Mouse (Mus musculus) MEL (cell line): ENCODE data around the gene Fryl.

ENCODE experiments used
- CHD2 ChIP-seq: IDR thresholded peaks from 2 replicates; pipeline ENCODE4 v1.6.1; 2011; ENCODE audit warnings: low read length, improper control_type of control experiment
- CTCF ChIP-seq, 3 experiments: IDR thresholded peaks in 2 of 3; conservative IDR thresholded peaks in 1 of 3; 2 replicates each; pipeline ENCODE4 v1.5.1; 2011 to 2012; ENCODE audit warnings: low read length in 3 of 3, low read depth in 2 of 3, mild to moderate bottlenecking in 2 of 3, improper control_type of control experiment in 1 of 3, inconsistent platforms in 1 of 3, mixed read lengths in 1 of 3, moderate library complexity in 1 of 3; ENCODE audit not compliant: control insufficient read depth in 1 of 3, insufficient read depth in 1 of 3, poor library complexity in 1 of 3, severe bottlenecking in 1 of 3
- EP300 ChIP-seq, 2 experiments: IDR thresholded peaks; 2 replicates each; pipeline ENCODE4 v1.6.1; 2011; ENCODE audit warnings: improper control_type of control experiment in 2 of 2, low read length in 2 of 2, low read depth in 1 of 2, mild to moderate bottlenecking in 1 of 2
- GATA1 ChIP-seq: IDR thresholded peaks from 2 replicates; pipeline ENCODE4 v1.6.1; 2011; ENCODE audit warnings: low read depth, low read length, improper control_type of control experiment
- MAFK ChIP-seq: IDR thresholded peaks from 2 replicates; pipeline ENCODE4 v1.6.1; 2011; ENCODE audit warnings: low read depth, mild to moderate bottlenecking, low read length, improper control_type of control experiment, borderline replicate concordance
- MEF2A ChIP-seq: IDR thresholded peaks from 2 replicates; pipeline ENCODE4 v1.6.1; 2014; ENCODE audit warnings: low read depth, mild to moderate bottlenecking, inconsistent platforms, low read length, improper control_type of control experiment; ENCODE audit not compliant: poor library complexity, insufficient replicate concordance, severe bottlenecking; ENCODE audit errors: extremely low read depth
- POLR2A ChIP-seq, 2 experiments: IDR thresholded peaks; 2 replicates each; pipeline ENCODE4 v1.6.1; 2011 to 2012; ENCODE audit warnings: low read length in 2 of 2, mild to moderate bottlenecking in 2 of 2, control low read depth in 1 of 2, improper control_type of control experiment in 1 of 2, low read depth in 1 of 2, moderate library complexity in 1 of 2; ENCODE audit not compliant: control insufficient read depth in 1 of 2, insufficient read depth in 1 of 2, poor library complexity in 1 of 2
- RCOR1 ChIP-seq: IDR thresholded peaks from 2 replicates; pipeline ENCODE4 v1.6.1; 2012; ENCODE audit warnings: low read depth, mild to moderate bottlenecking, inconsistent platforms, low read length, improper control_type of control experiment

GRCm38 (mm10) chr5:73141161-73141560 lies 115.3 kb downstream of the Fryl start:
- TF ChIP-seq EP300 (IDR thresholded peaks at IDR 0.05; ENCODE audit: low read depth in 1 of 2, low read length in 2 of 2) (no peak), CTCF (IDR thresholded peaks at IDR 0.05 in 2 of 3, conservative IDR thresholded peaks at IDR 0.05 in 1 of 3; ENCODE audit: control insufficient read depth in 1 of 3, insufficient read depth in 1 of 3, low read depth in 2 of 3, low read length in 3 of 3, poor library complexity in 1 of 3, severe bottlenecking in 1 of 3) (no peak), POLR2A (IDR thresholded peaks at IDR 0.05; ENCODE audit: control insufficient read depth in 1 of 2, insufficient read depth in 1 of 2, low read depth in 1 of 2, low read length in 2 of 2, poor library complexity in 1 of 2) (no peak), GATA1 (no peak), CHD2 (no peak), MEF2A (no peak), MAFK (no peak), RCOR1 (no peak)
